Mouse (Mus musculus): ENCODE data around the gene Ensa. TPM values are rescaled to one million over a fixed set of nuclear protein-coding genes. Genes with fewer than 3 reads are reported as not detected.
"Not testable (repeated sequence)": the region's sequence is repeated elsewhere in the genome, so short reads cannot be mapped to it uniquely, and the experiment has no call there.

The Ensa gene
- polyA plus RNA-seq (2015; fragmentation: Nextera tagmentation; extraction: Ambion mirVana), result 32.7 and 35.9 TPM in 2 replicates

DNA sequence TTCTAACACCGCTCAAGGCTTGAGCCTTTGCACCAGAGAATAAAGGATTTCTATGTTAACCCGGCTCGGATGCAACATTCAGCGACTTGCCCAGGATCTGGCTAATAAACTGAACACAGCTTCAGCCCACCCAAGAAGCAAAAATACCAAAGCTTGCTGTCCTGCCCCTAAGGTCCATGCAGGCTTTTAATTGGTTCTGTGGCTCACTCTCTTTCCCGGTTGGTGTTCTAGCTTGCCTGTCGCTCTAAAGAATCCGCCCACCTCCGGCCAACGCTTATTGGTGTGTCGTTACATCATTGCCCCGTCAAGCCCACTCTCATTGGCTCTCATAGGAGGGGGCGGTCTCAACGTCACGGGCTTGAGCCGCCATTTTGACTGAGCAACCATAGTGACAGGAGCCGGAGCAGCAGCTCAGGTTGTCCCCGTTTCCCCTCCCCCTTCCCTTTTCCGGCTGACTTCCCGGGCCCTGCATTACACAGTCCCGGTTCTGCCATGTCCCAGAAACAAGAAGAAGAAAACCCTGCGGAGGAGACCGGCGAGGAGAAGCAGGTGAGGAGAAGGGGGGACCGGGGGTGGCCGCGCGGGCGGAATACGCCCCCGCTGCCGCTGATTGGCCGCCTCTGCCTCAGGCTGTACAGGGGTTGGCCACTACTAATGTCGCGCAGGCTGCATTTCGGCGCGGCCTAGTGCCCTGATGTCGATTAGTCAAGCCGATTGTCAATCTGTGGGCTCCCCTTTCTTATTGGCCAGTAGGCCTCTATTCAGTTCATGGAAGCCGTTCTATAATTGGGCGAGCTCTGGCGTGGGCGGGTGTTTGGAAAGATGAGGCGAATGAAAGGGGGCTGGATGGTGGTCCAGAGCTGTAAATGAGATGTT is at the start of gene Ensa:
Gene Ensa (plus strand): TSS at position 366 of the 876 bp plus-strand sequence.
- H3K4me1 ChIP-seq (replicated peaks), result peaks cover 28% of the 10 kb centered on the region
- H3K27ac ChIP-seq (replicated peaks), result peak within 1 kb of the TSS; percentile 89
- H3K27me3 ChIP-seq, result no peaks in the 10 kb centered on the region
- WGBS (ENCODE audit: insufficient replicate concordance), result under 1% methylated on average over 44 of the region's 44 CpGs
- ATAC-seq (ENCODE audit: insufficient read depth), result peak; percentile 97
- H3K9ac ChIP-seq, result peak within 1 kb of the TSS; percentile 78
- H3K36me3 ChIP-seq (replicated peaks), result peaks cover 56% of the 10 kb centered on the region
- H3K9me3 ChIP-seq (replicated peaks), result no peaks in the 10 kb centered on the region
- peak within 1 kb of the TSS; percentile 75 for H3K4me2 ChIP-seq
- H3K4me3 ChIP-seq (replicated peaks), result peak within 1 kb of the TSS; percentile 84

DNA sequence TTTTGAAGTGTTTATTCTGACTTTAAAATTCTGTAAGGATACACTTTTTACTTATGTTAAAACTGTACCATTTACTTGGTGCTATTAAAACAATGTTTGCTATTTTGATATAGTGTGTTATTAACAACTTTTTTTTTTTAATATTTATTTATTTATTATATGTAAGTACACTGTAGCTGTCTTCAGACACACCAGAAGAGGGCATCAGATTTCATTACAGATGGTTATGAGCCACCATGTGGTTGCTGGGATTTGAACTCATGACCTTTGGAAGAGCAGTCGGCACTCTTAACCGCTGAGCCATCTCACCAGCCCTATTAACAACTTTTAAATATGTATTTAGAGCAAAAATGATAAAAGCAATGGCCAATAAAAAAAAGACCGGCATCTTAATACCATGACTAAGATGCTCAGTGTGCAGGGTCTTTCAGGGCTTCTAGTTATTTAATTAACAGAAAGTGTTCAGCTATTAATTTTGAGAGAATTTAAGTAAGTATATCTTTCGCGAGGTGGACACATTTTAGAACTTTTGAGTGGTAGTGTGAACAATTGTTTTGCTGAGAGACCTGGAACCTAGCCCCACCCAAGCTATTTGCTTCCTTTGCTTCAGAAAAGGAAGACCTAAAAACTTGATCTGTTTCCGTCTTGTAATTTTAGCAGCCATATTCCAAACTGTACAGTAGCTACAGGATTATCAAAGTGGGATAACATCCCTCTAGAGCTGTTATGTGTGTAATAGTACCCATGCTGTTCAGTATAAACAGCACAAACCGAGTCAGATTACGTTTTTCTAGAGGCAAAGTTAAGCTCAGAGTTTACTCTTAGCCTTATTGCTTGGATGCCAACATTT is 36.8 kb upstream of the Ensa start:
- 45% methylated on average over 8 of the region's 8 CpGs for WGBS (ENCODE audit: insufficient replicate concordance)
- Histone ChIP-seq H3K27ac (replicated peaks) (peak overlapping the region; percentile 94), H3K4me1 (replicated peaks) (peaks cover 21% of the 10 kb centered on the region), H3K27me3 (no peaks in the 10 kb centered on the region; the same call in 1 of the 2 replicates), H3K4me3 (replicated peaks) (peak overlapping the region; percentile 78), H3K36me3 (replicated peaks) (peaks cover 19% of the 10 kb centered on the region), H3K9me3 (replicated peaks) (no peaks in the 10 kb centered on the region), H3K9ac (peak overlapping the region; percentile 49), H3K4me2 (peak overlapping the region; percentile 71)
- peak; percentile 23 for ATAC-seq (ENCODE audit: insufficient read depth)

- peak; percentile 100 for ATAC-seq (ENCODE audit: insufficient read depth)
- peak within 1 kb of the TSS; percentile 74 for H3K9ac ChIP-seq
- H3K27me3 ChIP-seq, result no peaks in the 10 kb centered on the region; the same call in 1 of the 2 replicates
- WGBS (ENCODE audit: insufficient replicate concordance), result under 1% methylated on average over 12 of the region's 12 CpGs
- peaks cover 21% of the 10 kb centered on the region for H3K4me1 ChIP-seq (replicated peaks)
- peaks cover 26% of the 10 kb centered on the region for H3K36me3 ChIP-seq (replicated peaks)
- H3K4me3 ChIP-seq (replicated peaks), result peak within 1 kb of the TSS; percentile 78
- H3K27ac ChIP-seq (replicated peaks), result peak within 1 kb of the TSS; percentile 94
- H3K9me3 ChIP-seq (replicated peaks), result no peaks in the 10 kb centered on the region
- H3K4me2 ChIP-seq, result peak within 1 kb of the TSS; percentile 71
These were observed 36.1 kb upstream of the Ensa start, which contains the start of gene Golph3l for GRCm38 (mm10) chr3:95588604-95589086. Gene Golph3l, plus strand, starts transcription at chr3:95588934.

DNA sequence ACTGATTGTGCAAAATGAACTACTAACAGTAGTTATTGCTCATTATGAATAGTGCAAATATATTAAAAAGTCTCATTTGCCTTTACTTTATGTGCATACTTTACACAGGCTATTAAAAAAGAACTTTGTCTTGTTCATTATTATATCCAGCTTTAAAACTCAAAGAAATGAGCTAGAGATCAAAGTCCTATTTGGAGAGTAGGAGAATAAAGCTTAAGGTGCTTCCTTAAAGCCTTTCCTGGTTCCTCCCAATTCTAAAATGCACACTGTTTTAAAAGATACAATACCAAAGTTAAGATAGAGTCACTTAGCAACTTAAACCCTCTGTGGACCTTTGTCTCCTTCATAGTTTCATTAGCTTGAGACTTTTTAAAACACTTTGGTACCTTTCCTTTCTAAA is 26.1 kb upstream of the Ensa start:
- Histone ChIP-seq H3K4me2 (no peak overlapping the region), H3K4me3 (replicated peaks) (no peak overlapping the region), H3K4me1 (replicated peaks) (0 out of 2 replicates have a peak, but pooled peaks cover 3% of the 10 kb centered on the region), H3K27me3 (no peaks in the 10 kb centered on the region), H3K9ac (no peak overlapping the region), H3K36me3 (replicated peaks) (peaks cover 60% of the 10 kb centered on the region), H3K27ac (replicated peaks) (no peak overlapping the region), H3K9me3 (replicated peaks) (no peaks in the 10 kb centered on the region)
- no peak for ATAC-seq (ENCODE audit: insufficient read depth)

- 89% methylated on average over 3 of the region's 3 CpGs for WGBS (ENCODE audit: insufficient replicate concordance)
- H3K4me3 ChIP-seq (replicated peaks), result no peak overlapping the region
- no peak overlapping the region for H3K4me2 ChIP-seq
- no peak overlapping the region for H3K9ac ChIP-seq
- H3K9me3 ChIP-seq (replicated peaks), result no peaks in the 10 kb centered on the region
- peaks cover 59% of the 10 kb centered on the region for H3K36me3 ChIP-seq (replicated peaks)
- no peaks in the 10 kb centered on the region for H3K27me3 ChIP-seq
- ATAC-seq (ENCODE audit: insufficient read depth), result no peak
- H3K27ac ChIP-seq (replicated peaks), result no peak overlapping the region; the same call in 1 of the 2 replicates
- H3K4me1 ChIP-seq (replicated peaks), result 0 out of 2 replicates have a peak, but pooled peaks cover 3% of the 10 kb centered on the region
These were observed 23.5 kb upstream of the Ensa start for GRCm38 (mm10) chr3:95601287-95601686.

DNA sequence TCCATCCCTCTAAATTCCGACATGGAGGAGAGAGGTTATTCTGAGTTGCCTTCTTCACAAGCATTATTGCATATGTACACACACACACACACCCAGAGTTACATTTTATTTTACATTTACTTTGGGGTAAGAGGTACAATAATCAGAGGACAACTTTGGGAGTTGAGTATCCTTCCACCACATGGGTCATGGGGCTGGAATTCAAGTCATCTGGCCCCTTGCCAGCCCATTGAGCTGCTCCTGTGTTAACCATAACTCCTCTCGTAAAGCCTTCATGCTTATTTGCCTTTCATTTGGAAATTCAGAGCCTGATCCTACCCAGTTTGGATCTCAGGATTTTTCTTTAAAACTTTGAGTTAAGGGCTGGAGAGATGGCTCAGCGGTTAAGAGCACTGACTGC is 18.7 kb upstream of the Ensa start:
- H3K4me2 ChIP-seq, result no peak overlapping the region
- no peak overlapping the region for H3K9ac ChIP-seq
- no peak for ATAC-seq (ENCODE audit: insufficient read depth)
- no peaks in the 10 kb centered on the region for H3K27me3 ChIP-seq
- no peaks in the 10 kb centered on the region for H3K9me3 ChIP-seq (replicated peaks)
- WGBS (ENCODE audit: insufficient replicate concordance), result 88% methylated on average over 3 of the region's 3 CpGs
- peaks cover 68% of the 10 kb centered on the region for H3K36me3 ChIP-seq (replicated peaks)
- H3K4me1 ChIP-seq (replicated peaks), result no peaks in the 10 kb centered on the region
- no peak overlapping the region for H3K27ac ChIP-seq (replicated peaks)
- H3K4me3 ChIP-seq (replicated peaks), result no peak overlapping the region

GRCm38 (mm10) chr3:95609195-95609594 is 15.6 kb upstream of the Ensa start:
- no peak overlapping the region for H3K4me3 ChIP-seq (replicated peaks)
- no peak overlapping the region for H3K9ac ChIP-seq
- H3K27me3 ChIP-seq, result no peaks in the 10 kb centered on the region
- H3K9me3 ChIP-seq (replicated peaks), result no peaks in the 10 kb centered on the region
- no peak overlapping the region for H3K4me2 ChIP-seq
- peaks cover 79% of the 10 kb centered on the region for H3K36me3 ChIP-seq (replicated peaks)
- ATAC-seq (ENCODE audit: insufficient read depth), result no peak
- no peak overlapping the region for H3K27ac ChIP-seq (replicated peaks)
- WGBS (ENCODE audit: insufficient replicate concordance), result 33% methylated on average over 3 of the region's 3 CpGs
- H3K4me1 ChIP-seq (replicated peaks), result no peaks in the 10 kb centered on the region

- Histone ChIP-seq H3K27ac (replicated peaks) (no peak overlapping the region), H3K4me1 (replicated peaks) (no peaks in the 10 kb centered on the region), H3K9ac (no peak overlapping the region), H3K9me3 (replicated peaks) (no peaks in the 10 kb centered on the region), H3K4me3 (replicated peaks) (no peak overlapping the region), H3K27me3 (no peaks in the 10 kb centered on the region), H3K36me3 (replicated peaks) (peaks cover 78% of the 10 kb centered on the region), H3K4me2 (no peak overlapping the region)
- WGBS (ENCODE audit: insufficient replicate concordance), result 91% methylated on average over 1 of the region's 1 CpGs
- ATAC-seq (ENCODE audit: insufficient read depth), result no peak
These were observed 10.8 kb upstream of the Ensa start for GRCm38 (mm10) chr3:95613996-95614395.

DNA sequence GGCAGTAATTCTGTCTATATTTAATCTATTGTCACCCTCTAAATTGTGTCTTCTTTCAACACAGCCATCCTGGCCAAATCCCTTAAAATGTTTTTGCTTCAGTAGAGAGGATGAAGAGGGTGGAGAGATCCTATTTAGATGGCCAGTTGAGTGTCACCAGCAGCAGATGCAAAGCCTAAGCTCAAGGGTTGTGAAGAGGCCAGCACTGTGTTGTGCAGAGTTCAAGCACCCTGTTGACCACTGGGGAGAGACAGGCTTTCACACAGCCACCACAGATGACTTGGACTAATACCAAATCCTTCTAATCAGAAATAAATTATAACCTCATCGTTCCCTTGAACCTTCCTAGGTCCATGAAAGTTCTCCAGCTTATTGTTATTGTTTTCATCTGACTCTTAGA is 6.3 kb upstream of the Ensa start:
- Histone ChIP-seq H3K9ac (no peak overlapping the region), H3K4me3 (replicated peaks) (no peak overlapping the region), H3K27me3 (no peaks in the 10 kb centered on the region), H3K4me2 (no peak overlapping the region), H3K27ac (replicated peaks) (no peak overlapping the region), H3K36me3 (replicated peaks) (peaks cover 73% of the 10 kb centered on the region), H3K4me1 (replicated peaks) (no peaks in the 10 kb centered on the region; the same call in 1 of the 2 replicates), H3K9me3 (replicated peaks) (no peaks in the 10 kb centered on the region)
- ATAC-seq (ENCODE audit: insufficient read depth), result no peak
- 81% methylated on average over 1 of the region's 1 CpGs for WGBS (ENCODE audit: insufficient replicate concordance)

DNA sequence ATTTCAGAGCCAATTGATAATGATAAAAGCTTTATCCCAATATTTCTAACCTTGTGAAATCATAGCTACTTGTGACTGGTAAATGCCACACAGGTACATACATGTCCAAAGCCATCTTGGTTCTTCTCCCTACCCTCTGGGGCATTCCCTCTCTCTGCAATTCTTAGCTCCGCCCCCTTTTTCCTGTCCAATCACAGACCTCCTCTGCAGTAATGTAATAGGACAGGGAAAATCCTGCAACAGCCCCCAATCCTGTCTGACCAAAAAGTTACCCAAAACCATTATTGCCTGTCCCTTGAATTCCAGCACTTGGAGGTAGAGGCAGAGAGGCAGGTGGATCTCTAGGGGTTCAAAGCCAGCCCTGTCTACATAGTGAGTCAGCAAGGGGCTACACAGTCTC is 3.6 kb upstream of the Ensa start:
- Histone ChIP-seq H3K4me2 (no peak overlapping the region), H3K9me3 (replicated peaks) (no peaks in the 10 kb centered on the region), H3K4me3 (replicated peaks) (no peak overlapping the region), H3K36me3 (replicated peaks) (peaks cover 56% of the 10 kb centered on the region), H3K4me1 (replicated peaks) (peaks cover 12% of the 10 kb centered on the region), H3K9ac (no peak overlapping the region), H3K27ac (replicated peaks) (no peak overlapping the region), H3K27me3 (no peaks in the 10 kb centered on the region)
- ATAC-seq (ENCODE audit: insufficient read depth), result no peak
- 60% methylated on average over 1 of the region's 1 CpGs for WGBS (ENCODE audit: insufficient replicate concordance)

DNA sequence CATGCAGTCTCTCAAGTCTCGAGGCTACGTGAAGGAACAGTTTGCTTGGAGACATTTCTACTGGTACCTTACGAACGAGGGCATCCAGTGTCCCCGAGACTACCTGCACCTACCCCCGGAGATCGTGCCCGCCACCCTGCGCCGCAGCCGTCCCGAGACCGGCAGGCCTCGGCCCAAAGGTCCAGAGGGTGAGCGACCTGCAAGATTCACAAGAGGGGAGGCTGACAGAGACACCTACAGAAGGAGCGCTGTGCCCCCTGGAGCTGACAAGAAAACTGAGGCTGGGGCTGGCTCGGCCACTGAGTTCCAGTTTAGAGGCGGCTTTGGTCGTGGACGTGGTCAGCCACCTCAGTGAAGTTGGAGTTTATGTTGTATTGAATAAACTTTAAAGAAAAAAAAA is 2.4 kb upstream of the Ensa start:
- H3K9ac ChIP-seq; H3K4me2 ChIP-seq; H3K27ac ChIP-seq (replicated peaks); H3K4me3 ChIP-seq (replicated peaks); H3K9me3 ChIP-seq (replicated peaks); ATAC-seq (ENCODE audit: insufficient read depth); H3K27me3 ChIP-seq: not testable (repeated sequence)
- Histone ChIP-seq H3K4me1 (replicated peaks) (peaks cover 22% of the 10 kb centered on the region), H3K36me3 (replicated peaks) (peaks cover 55% of the 10 kb centered on the region)
- 90% methylated on average over 20 of the region's 20 CpGs for WGBS (ENCODE audit: insufficient replicate concordance)

All from liver, embryonic 15.5 days (tissue).